Mouse (Mus musculus): ENCODE measurements around the gene Chst15.

- TF ChIP-seq CTCF (IDR thresholded peaks at IDR 0.05; ENCODE audit: control insufficient read depth, insufficient read depth, insufficient replicate concordance, low read depth, low read length) (no peak), POLR2A (IDR thresholded peaks at IDR 0.05; ENCODE audit: control insufficient read depth, low read depth, low read length) (no peak)
These were observed 69.9 kb downstream of the Chst15 start for GRCm38 (mm10) chr7:132247091-132247490.
